Mouse (Mus musculus): ENCODE results near the gene Baz1a. TPM values are rescaled to one million over a fixed set of nuclear protein-coding genes. Genes with fewer than 3 reads are reported as not detected.
A peak's percentile ranks its signal among the peaks of the same experiment; 100 is the strongest.

The Baz1a gene
- 10 to 100 TPM; 11.8 to 13.5 TPM for total RNA-seq (2021)

- intact Hi-C loops (cut with DNase I), result no loop called here
- no peak for DNase-seq
Observed at GRCm38 (mm10) chr12:55013626-55014398, at the start of gene Baz1a. Gene Baz1a (minus strand): TSS chr12:55014348.

- DNase-seq, result no peak
- intact Hi-C loops (cut with DNase I), result no loop called here
Observed at GRCm38 (mm10) chr12:55062141-55062540, 48.0 kb upstream of the Baz1a start.

- intact Hi-C loops (cut with DNase I), result no loop called here
- no peak for DNase-seq
Observed at GRCm38 (mm10) chr12:55061006-55061405, 46.9 kb upstream of the Baz1a start.

- DNase-seq, result no peak
- intact Hi-C loops (cut with DNase I), result no loop called here
Observed at GRCm38 (mm10) chr12:55060212-55060898, 46.2 kb upstream of the Baz1a start.

- intact Hi-C loops (cut with DNase I), result no loop called here
- no peak for DNase-seq
Observed at GRCm38 (mm10) chr12:55059812-55060211, 45.7 kb upstream of the Baz1a start.

- intact Hi-C loops (cut with DNase I), result no loop called here
- DNase-seq, result peak; percentile 53 to 61
Observed at GRCm38 (mm10) chr12:55058865-55059615, 44.9 kb upstream of the Baz1a start.

- no peak for DNase-seq
- intact Hi-C loops (cut with DNase I), result no loop called here
Observed at GRCm38 (mm10) chr12:55056703-55057102, 42.6 kb upstream of the Baz1a start.

- no peak for DNase-seq
- intact Hi-C loops (cut with DNase I), result no loop called here
Observed at GRCm38 (mm10) chr12:55054551-55055241, 40.5 kb upstream of the Baz1a start.

- intact Hi-C loops (cut with DNase I), result no loop called here
- DNase-seq, result no peak
Observed at GRCm38 (mm10) chr12:55053267-55053666, 39.1 kb upstream of the Baz1a start.

- intact Hi-C loops (cut with DNase I), result no loop called here
- DNase-seq, result no peak
Observed at GRCm38 (mm10) chr12:55051210-55052173, 37.3 kb upstream of the Baz1a start.

GRCm38 (mm10) chr12:55049731-55050353 lies 35.7 kb upstream of the Baz1a start:
- intact Hi-C loops (cut with DNase I), result no loop called here
- DNase-seq, result no peak

- intact Hi-C loops (cut with DNase I), result no loop called here
- no peak for DNase-seq
Observed at GRCm38 (mm10) chr12:55041011-55041410, 26.9 kb upstream of the Baz1a start.

GRCm38 (mm10) chr12:55027088-55027487 lies 12.9 kb upstream of the Baz1a start:
- DNase-seq, result no peak
- intact Hi-C loops (cut with DNase I), result no loop called here

GRCm38 (mm10) chr12:55023284-55023683 lies 9.1 kb upstream of the Baz1a start:
- intact Hi-C loops (cut with DNase I), result no loop called here
- no peak for DNase-seq

- intact Hi-C loops (cut with DNase I), result no loop called here
- no peak for DNase-seq
Observed at GRCm38 (mm10) chr12:55019421-55019877, 5.3 kb upstream of the Baz1a start.

- intact Hi-C loops (cut with DNase I), result no loop called here
- no peak for DNase-seq
Observed at GRCm38 (mm10) chr12:55017119-55017721, 3.1 kb upstream of the Baz1a start.

GRCm38 (mm10) chr12:55016339-55017118 lies 2.4 kb upstream of the Baz1a start:
- intact Hi-C loops (cut with DNase I), result no loop called here
- DNase-seq, result no peak

- intact Hi-C loops (cut with DNase I), result no loop called here
- no peak for DNase-seq
Observed at GRCm38 (mm10) chr12:55015428-55015827, 1.3 kb upstream of the Baz1a start.
